Mouse (Mus musculus) bone marrow, adult 2 months (tissue): ENCODE data around the gene Wdr73.

Source experiments
- CTCF ChIP-seq: fragments of 200-500 bp; IDR thresholded peaks from 2 replicates; pipeline ENCODE4 v1.5.1; 2011; ENCODE audit warnings: low read length, control low read depth; ENCODE audit not compliant: control insufficient read depth, insufficient read depth
- POLR2A ChIP-seq: fragments of 200-500 bp; IDR thresholded peaks from 2 replicates; pipeline ENCODE4 v1.6.1; 2011; ENCODE audit warnings: low read depth, mild to moderate bottlenecking, control low read depth, low read length, borderline replicate concordance; ENCODE audit not compliant: control insufficient read depth

GRCm38 (mm10) chr7:80855316-80855715, 45.8 kb downstream of the Wdr73 start:
- no peak for TF ChIP-seq CTCF
- TF ChIP-seq POLR2A = no peak
